Mouse (Mus musculus) adrenal gland, postnatal 14 days (tissue): ENCODE measurements at regions not wholly inside any gene's neighbourhood (a gene's known extent, or its start where the extent isn't known, plus 50 kb on each side); places are given as distances from the start of the nearest gene placed in this dataset.
"Not testable (repeated sequence)": the region's sequence is repeated elsewhere in the genome, so short reads cannot be mapped to it uniquely, and the experiment has no call there.

ENCODE experiments used
- DNase-seq: peaks from one replicate; pipeline ENCODE4 v3.0.0; 2021; ENCODE audit warnings: mixed read lengths

- not testable (repeated sequence) for DNase-seq
These were observed 352.3 kb upstream of the Tmco5 start for GRCm38 (mm10) chr2:116526203-116526602.

GRCm38 (mm10) chr2:116536453-116536852, 342.0 kb upstream of the Tmco5 start:
- DNase-seq = no peak

- no peak for DNase-seq
These were observed 319.1 kb upstream of the Tmco5 start for GRCm38 (mm10) chr2:116559350-116559749.

GRCm38 (mm10) chr2:116583989-116584388, 294.5 kb upstream of the Tmco5 start:
- no peak for DNase-seq

GRCm38 (mm10) chr2:116586203-116586959, 292.1 kb upstream of the Tmco5 start:
- no peak for DNase-seq

GRCm38 (mm10) chr2:116605869-116606268, 272.6 kb upstream of the Tmco5 start:
- no peak for DNase-seq

- no peak for DNase-seq
These were observed 238.6 kb upstream of the Tmco5 start for GRCm38 (mm10) chr2:116639935-116640334.

- DNase-seq = no peak
These were observed 226.4 kb upstream of the Tmco5 start for GRCm38 (mm10) chr2:116652106-116652505.

GRCm38 (mm10) chr2:116685756-116686155, 192.7 kb upstream of the Tmco5 start:
- DNase-seq = no peak

GRCm38 (mm10) chr2:116697542-116697941, 180.9 kb upstream of the Tmco5 start:
- DNase-seq = no peak

- DNase-seq = no peak
These were observed 173.8 kb upstream of the Tmco5 start for GRCm38 (mm10) chr2:116704705-116705104.

GRCm38 (mm10) chr2:116709608-116710007, 168.9 kb upstream of the Tmco5 start:
- peak; percentile 5 for DNase-seq

GRCm38 (mm10) chr2:116716529-116717201, 161.8 kb upstream of the Tmco5 start:
- DNase-seq = no peak

GRCm38 (mm10) chr2:116718637-116719036, 159.9 kb upstream of the Tmco5 start:
- DNase-seq = no peak

GRCm38 (mm10) chr2:116727591-116727990, 150.9 kb upstream of the Tmco5 start:
- no peak for DNase-seq

- peak; percentile 72 for DNase-seq
These were observed 142.8 kb upstream of the Tmco5 start for GRCm38 (mm10) chr2:116735702-116736101.

- DNase-seq = no peak
These were observed 109.9 kb upstream of the Tmco5 start for GRCm38 (mm10) chr2:116768459-116769047.

GRCm38 (mm10) chr2:116769186-116769585, 109.3 kb upstream of the Tmco5 start:
- no peak for DNase-seq

GRCm38 (mm10) chr2:116772569-116772968, 105.9 kb upstream of the Tmco5 start:
- DNase-seq = no peak

GRCm38 (mm10) chr2:116800141-116800540, 78.3 kb upstream of the Tmco5 start:
- no peak for DNase-seq

GRCm38 (mm10) chr2:116801578-116801977, 76.9 kb upstream of the Tmco5 start:
- DNase-seq = no peak

GRCm38 (mm10) chr2:116807207-116807606, 71.3 kb upstream of the Tmco5 start:
- DNase-seq = no peak

GRCm38 (mm10) chr2:116807636-116808035, 70.9 kb upstream of the Tmco5 start:
- no peak for DNase-seq
